Mouse (Mus musculus): ENCODE measurements at regions not wholly inside any gene's neighbourhood (a gene's known extent, or its start where the extent isn't known, plus 50 kb on each side); places are given as distances from the start of the nearest gene placed in this dataset.

DNA sequence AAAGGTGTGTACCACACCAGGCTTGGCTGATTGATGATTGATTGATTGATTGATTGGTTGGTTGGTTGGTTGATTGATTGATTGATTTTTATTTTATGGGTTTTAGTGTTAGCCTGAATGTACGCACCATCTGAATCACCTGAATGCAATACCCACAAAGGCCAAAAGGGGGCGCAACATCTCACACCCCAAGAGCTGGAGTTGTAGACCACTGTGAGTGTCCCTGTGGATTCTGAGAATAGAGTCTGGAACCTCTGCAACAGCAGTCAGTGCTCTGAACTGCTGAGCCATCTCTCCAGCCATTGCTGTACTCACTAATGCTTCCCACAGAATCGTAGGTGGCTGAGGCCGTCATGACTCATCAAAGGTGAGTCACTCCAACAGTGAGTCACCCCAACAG lies 109.4 kb upstream of the Foxb1 start:
- H3K27me3 ChIP-seq (ENCODE audit: control insufficient read depth, insufficient read depth, low read length) = no peaks in the 10 kb centered on the region
- 88% methylated on average over 4 of the region's 4 CpGs for WGBS
- H3K4me2 ChIP-seq (ENCODE audit: low read depth, low read length) = no peak overlapping the region
- no peaks in the 10 kb centered on the region for H3K4me1 ChIP-seq (ENCODE audit: control insufficient read depth, insufficient read depth, low read length)
- no peak overlapping the region for H3K9ac ChIP-seq (replicated peaks; ENCODE audit: low read depth, low read length)
- H3K36me3 ChIP-seq (ENCODE audit: control insufficient read depth, insufficient read depth, low read length) = no peaks in the 10 kb centered on the region
- no peak overlapping the region for H3K4me3 ChIP-seq (ENCODE audit: low read depth, low read length)
- no peak overlapping the region for H3K27ac ChIP-seq (ENCODE audit: low read depth, low read length)
- H3K9me3 ChIP-seq (ENCODE audit: control insufficient read depth, low read length) = no peaks in the 10 kb centered on the region
- ATAC-seq (ENCODE audit: low read depth) = no peak

DNA sequence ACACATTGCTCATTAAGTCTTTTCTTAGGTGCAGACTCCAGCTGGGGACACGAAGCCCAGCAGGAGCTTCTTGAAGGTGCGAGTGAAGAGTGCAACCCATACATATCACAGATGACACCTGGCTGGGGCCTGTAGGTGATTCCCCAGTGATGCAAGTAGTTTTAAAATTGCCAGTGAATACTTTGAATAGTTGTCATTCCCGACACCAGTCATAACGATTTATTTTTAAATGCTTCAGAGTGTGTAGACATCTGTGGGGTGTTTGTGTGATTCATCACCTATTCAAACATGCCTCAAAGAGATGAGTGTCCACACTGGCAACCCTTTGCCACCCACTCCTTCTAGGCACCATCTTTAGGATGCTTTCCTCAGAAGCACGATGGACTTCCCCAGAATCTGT lies 102.9 kb upstream of the Bnip2 start:
- Histone ChIP-seq H3K4me1 (ENCODE audit: control insufficient read depth, insufficient read depth, low read length) (no peaks in the 10 kb centered on the region), H3K9me3 (ENCODE audit: control insufficient read depth, low read length) (no peaks in the 10 kb centered on the region), H3K4me3 (ENCODE audit: low read depth, low read length) (no peak overlapping the region), H3K27me3 (ENCODE audit: control insufficient read depth, insufficient read depth, low read length) (0 out of 2 replicates have a peak, but pooled peaks cover 2% of the 10 kb centered on the region), H3K36me3 (ENCODE audit: control insufficient read depth, insufficient read depth, low read length) (no peaks in the 10 kb centered on the region), H3K27ac (ENCODE audit: low read depth, low read length) (no peak overlapping the region), H3K9ac (replicated peaks; ENCODE audit: low read depth, low read length) (no peak overlapping the region), H3K4me2 (ENCODE audit: low read depth, low read length) (no peak overlapping the region)
- WGBS = 79% methylated on average over 5 of the region's 5 CpGs
- ATAC-seq (ENCODE audit: low read depth) = no peak

DNA sequence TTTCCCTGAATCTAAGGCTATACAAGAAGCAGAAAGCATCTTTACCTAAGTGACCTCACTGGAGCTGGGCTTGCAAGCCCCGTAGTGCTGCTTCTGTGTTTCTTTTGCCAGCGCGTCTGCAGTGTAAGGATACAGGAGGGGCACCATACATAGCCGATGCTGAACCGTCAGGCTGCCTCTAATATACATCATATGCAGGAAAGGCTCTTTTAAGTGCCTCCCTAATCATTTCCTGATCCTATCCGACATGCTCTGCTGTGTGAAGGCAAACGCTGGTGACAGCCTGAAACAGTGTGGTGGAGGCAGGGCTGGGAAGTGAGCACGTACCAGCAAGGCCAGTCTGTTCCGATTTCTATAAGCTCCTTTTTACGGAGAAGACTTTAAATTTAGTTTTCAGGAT lies 91.2 kb upstream of the Bnip2 start:
- Histone ChIP-seq H3K4me2 (ENCODE audit: low read depth, low read length) (no peak overlapping the region), H3K36me3 (ENCODE audit: control insufficient read depth, insufficient read depth, low read length) (no peaks in the 10 kb centered on the region), H3K4me3 (ENCODE audit: low read depth, low read length) (no peak overlapping the region), H3K9ac (replicated peaks; ENCODE audit: low read depth, low read length) (no peak overlapping the region; the same call in 1 of the 2 replicates), H3K4me1 (ENCODE audit: control insufficient read depth, insufficient read depth, low read length) (no peaks in the 10 kb centered on the region), H3K27me3 (ENCODE audit: control insufficient read depth, insufficient read depth, low read length) (0 out of 2 replicates have a peak, but pooled peaks cover 2% of the 10 kb centered on the region), H3K9me3 (ENCODE audit: control insufficient read depth, low read length) (no peaks in the 10 kb centered on the region), H3K27ac (ENCODE audit: low read depth, low read length) (no peak overlapping the region)
- ATAC-seq (ENCODE audit: low read depth) = no peak
- WGBS = 65% methylated on average over 10 of the region's 10 CpGs

DNA sequence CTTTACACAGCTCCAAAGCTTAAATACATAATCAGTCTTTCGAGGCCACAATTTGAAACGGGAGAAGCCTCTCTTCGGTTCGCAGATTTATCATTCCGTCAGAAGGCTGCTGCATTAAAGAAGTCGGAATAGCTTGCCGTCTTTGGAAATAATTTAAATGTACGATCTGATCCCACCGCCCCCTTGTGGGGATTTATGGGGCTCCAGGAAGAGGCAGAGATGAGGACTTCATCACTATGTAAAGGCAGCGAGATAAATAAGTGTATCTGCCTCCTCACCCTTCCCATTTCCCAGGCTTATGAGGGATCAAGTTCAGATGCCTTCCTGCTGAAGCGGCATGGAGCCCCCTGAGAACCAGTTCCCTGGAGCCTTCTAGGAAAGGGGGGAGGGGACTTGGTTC lies 89.9 kb upstream of the Bnip2 start:
- no peaks in the 10 kb centered on the region for H3K9me3 ChIP-seq (ENCODE audit: control insufficient read depth, low read length)
- H3K36me3 ChIP-seq (ENCODE audit: control insufficient read depth, insufficient read depth, low read length) = no peaks in the 10 kb centered on the region
- H3K4me2 ChIP-seq (ENCODE audit: low read depth, low read length) = peak overlapping the region; percentile 24; the same call in 1 of the 2 replicates
- no peak overlapping the region for H3K9ac ChIP-seq (replicated peaks; ENCODE audit: low read depth, low read length)
- no peak overlapping the region for H3K27ac ChIP-seq (ENCODE audit: low read depth, low read length)
- no peaks in the 10 kb centered on the region for H3K4me1 ChIP-seq (ENCODE audit: control insufficient read depth, insufficient read depth, low read length)
- H3K4me3 ChIP-seq (ENCODE audit: low read depth, low read length) = no peak overlapping the region
- WGBS = 9% methylated on average over 11 of the region's 11 CpGs
- ATAC-seq (ENCODE audit: low read depth) = peak; percentile 44; the same call in 1 of the 2 replicates
- 0 out of 2 replicates have a peak, but pooled peaks cover 2% of the 10 kb centered on the region for H3K27me3 ChIP-seq (ENCODE audit: control insufficient read depth, insufficient read depth, low read length)

DNA sequence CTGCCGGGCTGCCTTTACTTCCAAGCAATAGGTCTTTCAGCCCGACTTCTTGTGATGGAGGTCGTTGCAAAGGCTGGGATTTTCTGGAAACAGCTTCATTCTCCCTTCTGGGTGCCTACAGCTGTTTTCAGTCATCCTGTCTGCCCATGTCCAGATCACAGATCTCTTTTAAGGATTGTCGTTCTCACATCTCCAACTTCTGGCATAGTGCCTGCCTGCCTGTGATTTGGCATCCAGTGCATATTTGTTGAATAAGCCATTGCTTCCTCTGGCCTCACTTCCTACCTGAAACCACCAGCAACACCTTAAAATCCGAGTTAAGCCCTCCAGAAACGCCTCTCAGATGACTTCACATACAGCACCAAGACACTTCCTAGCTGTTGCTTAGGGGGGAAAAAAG lies 88.4 kb upstream of the Bnip2 start:
- no peaks in the 10 kb centered on the region for H3K36me3 ChIP-seq (ENCODE audit: control insufficient read depth, insufficient read depth, low read length)
- WGBS = 71% methylated on average over 6 of the region's 6 CpGs
- H3K4me3 ChIP-seq (ENCODE audit: low read depth, low read length) = no peak overlapping the region
- no peak for ATAC-seq (ENCODE audit: low read depth)
- no peaks in the 10 kb centered on the region for H3K4me1 ChIP-seq (ENCODE audit: control insufficient read depth, insufficient read depth, low read length)
- H3K9ac ChIP-seq (replicated peaks; ENCODE audit: low read depth, low read length) = no peak overlapping the region
- no peaks in the 10 kb centered on the region for H3K9me3 ChIP-seq (ENCODE audit: control insufficient read depth, low read length)
- H3K4me2 ChIP-seq (ENCODE audit: low read depth, low read length) = no peak overlapping the region
- 0 out of 2 replicates have a peak, but pooled peaks cover 2% of the 10 kb centered on the region for H3K27me3 ChIP-seq (ENCODE audit: control insufficient read depth, insufficient read depth, low read length)
- no peak overlapping the region for H3K27ac ChIP-seq (ENCODE audit: low read depth, low read length)

DNA sequence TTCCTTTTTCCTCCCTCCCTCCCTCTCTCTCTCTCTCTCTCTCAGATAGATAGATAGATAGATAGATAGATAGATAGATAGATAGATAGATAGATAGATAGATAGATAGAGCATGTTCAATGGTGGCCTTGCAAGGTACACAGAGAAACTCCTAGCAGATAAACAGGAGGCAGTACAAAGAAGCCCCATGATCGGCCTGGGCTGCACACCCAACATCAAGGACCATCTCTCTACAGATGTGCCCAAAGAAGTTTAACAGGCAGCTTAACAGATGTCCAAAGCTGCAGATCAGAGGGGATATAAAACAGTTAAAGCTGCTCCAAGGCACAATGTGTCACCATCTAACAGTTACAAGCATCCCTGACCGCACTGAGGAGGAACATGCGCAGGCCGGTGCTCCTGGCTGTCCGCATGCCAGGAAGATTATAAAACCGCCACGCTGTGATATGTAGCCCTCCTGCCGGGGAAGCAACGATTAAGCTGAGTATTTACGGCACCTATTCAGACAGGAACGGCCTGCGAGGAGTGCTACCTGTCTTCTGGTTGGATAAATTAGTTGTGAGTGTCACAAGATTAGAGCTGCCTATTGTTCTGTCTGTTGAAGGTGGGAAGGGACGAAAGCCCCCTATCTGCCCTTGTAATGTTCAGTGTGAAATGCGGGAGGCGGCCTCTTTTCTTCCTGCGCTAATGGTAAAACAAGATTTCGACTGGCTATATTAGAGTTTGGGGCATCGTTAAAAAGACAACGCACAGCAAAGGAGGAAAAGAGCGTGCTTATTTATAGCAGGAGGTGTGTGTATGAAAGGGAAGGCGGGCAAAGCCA lies 81.9 kb upstream of the Bnip2 start:
- peak; percentile 84 for ATAC-seq (ENCODE audit: low read depth)
- Histone ChIP-seq H3K4me1 (ENCODE audit: control insufficient read depth, insufficient read depth, low read length) (peaks cover 10% of the 10 kb centered on the region), H3K36me3 (ENCODE audit: control insufficient read depth, insufficient read depth, low read length) (no peaks in the 10 kb centered on the region), H3K9ac (replicated peaks; ENCODE audit: low read depth, low read length) (no peak overlapping the region), H3K4me3 (ENCODE audit: low read depth, low read length) (no peak overlapping the region), H3K27ac (ENCODE audit: low read depth, low read length) (peak overlapping the region; percentile 40), H3K27me3 (ENCODE audit: control insufficient read depth, insufficient read depth, low read length) (no peaks in the 10 kb centered on the region), H3K4me2 (ENCODE audit: low read depth, low read length) (peak overlapping the region; percentile 35; the same call in 1 of the 2 replicates), H3K9me3 (ENCODE audit: control insufficient read depth, low read length) (no peaks in the 10 kb centered on the region)
- 5% methylated on average over 21 of the region's 21 CpGs for WGBS

DNA sequence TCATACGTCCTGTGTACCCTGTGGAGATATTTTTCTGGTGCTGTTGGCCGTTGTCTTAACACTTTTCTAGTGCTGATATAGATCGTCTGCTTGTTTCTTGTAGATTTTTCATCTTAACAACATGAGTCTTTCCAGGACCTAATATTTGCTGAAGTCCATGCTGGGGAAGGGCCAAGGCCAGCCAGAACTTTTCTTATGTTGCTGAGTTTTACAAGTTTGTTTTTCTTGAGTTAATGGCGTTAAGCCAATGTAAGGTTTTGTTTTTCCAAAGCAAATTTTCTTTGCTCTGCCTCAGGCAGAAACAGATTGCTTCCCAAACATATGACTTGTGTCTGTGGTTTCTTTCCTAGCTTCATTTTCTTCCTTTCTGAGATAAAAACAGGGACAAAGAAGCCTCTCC lies 78.6 kb upstream of the Bnip2 start:
- Histone ChIP-seq H3K36me3 (ENCODE audit: control insufficient read depth, insufficient read depth, low read length) (no peaks in the 10 kb centered on the region), H3K27me3 (ENCODE audit: control insufficient read depth, insufficient read depth, low read length) (no peaks in the 10 kb centered on the region), H3K9me3 (ENCODE audit: control insufficient read depth, low read length) (no peaks in the 10 kb centered on the region), H3K4me3 (ENCODE audit: low read depth, low read length) (no peak overlapping the region), H3K4me1 (ENCODE audit: control insufficient read depth, insufficient read depth, low read length) (peaks cover 10% of the 10 kb centered on the region), H3K27ac (ENCODE audit: low read depth, low read length) (no peak overlapping the region), H3K9ac (replicated peaks; ENCODE audit: low read depth, low read length) (no peak overlapping the region), H3K4me2 (ENCODE audit: low read depth, low read length) (no peak overlapping the region)
- 83% methylated on average over 4 of the region's 4 CpGs for WGBS
- ATAC-seq (ENCODE audit: low read depth) = no peak

DNA sequence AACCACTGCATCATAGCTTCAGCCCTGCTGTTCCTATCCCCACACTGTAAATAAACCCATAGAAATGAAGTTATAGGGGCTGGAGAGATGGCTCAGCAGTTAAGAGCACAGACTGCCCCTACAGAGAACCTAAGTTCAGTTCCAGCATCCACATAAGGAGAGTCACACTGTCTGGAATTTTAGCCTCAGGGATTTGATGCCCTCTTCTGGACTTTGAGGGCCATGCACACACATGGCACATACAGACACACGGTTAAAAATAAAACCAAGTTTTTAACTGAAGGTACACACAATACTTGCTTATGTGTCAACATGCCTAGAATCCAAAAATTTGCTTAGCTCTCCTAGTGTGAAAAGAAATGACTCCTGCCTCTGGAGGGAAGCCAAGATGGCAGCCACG lies 61.1 kb upstream of the Bnip2 start:
- H3K9ac ChIP-seq (replicated peaks; ENCODE audit: low read depth, low read length) = no peak overlapping the region
- 72% methylated on average over 2 of the region's 2 CpGs for WGBS
- no peak for ATAC-seq (ENCODE audit: low read depth)
- no peak overlapping the region for H3K4me2 ChIP-seq (ENCODE audit: low read depth, low read length)
- no peak overlapping the region for H3K27ac ChIP-seq (ENCODE audit: low read depth, low read length)
- no peaks in the 10 kb centered on the region for H3K27me3 ChIP-seq (ENCODE audit: control insufficient read depth, insufficient read depth, low read length)
- H3K9me3 ChIP-seq (ENCODE audit: control insufficient read depth, low read length) = no peaks in the 10 kb centered on the region
- no peak overlapping the region for H3K4me3 ChIP-seq (ENCODE audit: low read depth, low read length)
- H3K4me1 ChIP-seq (ENCODE audit: control insufficient read depth, insufficient read depth, low read length) = no peaks in the 10 kb centered on the region
- H3K36me3 ChIP-seq (ENCODE audit: control insufficient read depth, insufficient read depth, low read length) = no peaks in the 10 kb centered on the region

DNA sequence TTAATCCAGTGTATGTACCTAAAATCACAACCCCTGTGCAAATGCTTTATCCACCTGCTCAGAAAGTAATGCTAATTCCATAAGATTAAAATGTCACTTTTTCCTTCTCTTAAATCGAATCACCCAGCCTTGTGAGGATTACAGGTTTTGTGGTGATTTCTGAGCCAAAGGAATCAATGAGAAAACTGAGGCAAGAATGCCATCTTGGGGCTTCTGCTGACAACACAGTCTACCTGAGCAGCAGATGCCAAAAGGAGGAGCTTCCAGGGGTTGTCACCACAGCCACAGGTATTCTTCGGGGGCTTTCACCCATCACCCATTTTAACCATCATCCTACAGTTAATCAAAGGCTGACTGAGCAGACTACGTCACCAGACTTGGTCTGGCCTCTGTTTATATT lies 51.4 kb upstream of the Bnip2 start:
- 84% methylated on average over 3 of the region's 3 CpGs for WGBS
- Histone ChIP-seq H3K9ac (replicated peaks; ENCODE audit: low read depth, low read length) (no peak overlapping the region), H3K9me3 (ENCODE audit: control insufficient read depth, low read length) (no peaks in the 10 kb centered on the region), H3K36me3 (ENCODE audit: control insufficient read depth, insufficient read depth, low read length) (no peaks in the 10 kb centered on the region), H3K4me3 (ENCODE audit: low read depth, low read length) (no peak overlapping the region), H3K4me2 (ENCODE audit: low read depth, low read length) (no peak overlapping the region), H3K4me1 (ENCODE audit: control insufficient read depth, insufficient read depth, low read length) (no peaks in the 10 kb centered on the region), H3K27ac (ENCODE audit: low read depth, low read length) (no peak overlapping the region), H3K27me3 (ENCODE audit: control insufficient read depth, insufficient read depth, low read length) (no peaks in the 10 kb centered on the region)
- no peak for ATAC-seq (ENCODE audit: low read depth)
